Mouse (Mus musculus) hematopoietic multipotent progenitor cell, adult 10-12 weeks (in vitro differentiated cells): Measurements from ENCODE around the gene Sdhaf1. TPM values are rescaled to one million over a fixed set of nuclear protein-coding genes. Genes with fewer than 3 reads are reported as not detected.

Source experiments
- polyA plus RNA-seq: library from polyadenylated mRNA; stranded (reverse); fragments of >175 nt; gene quantifications from 2 replicates; pipeline ENCODE4 v1.2.3, GENCODE M21; 2012; ENCODE audit warnings: low replicate concordance

Sdhaf1 gene
- polyA plus RNA-seq, result 7.3 and 13.8 TPM in 2 replicates

GRCm38 (mm10) chr7:30323795-30324194 lies at the start of gene Sdhaf1:
Gene Sdhaf1 (minus strand): TSS chr7:30323895.

GRCm38 (mm10) chr7:30362652-30363343 lies 39.1 kb upstream of the Sdhaf1 start, which contains the start of gene Lrfn3:
Gene Lrfn3 (minus strand): TSS chr7:30362772.

GRCm38 (mm10) chr7:30321539-30322284 lies 2.0 kb downstream of the Sdhaf1 start, which contains the start of gene E130208F15Rik:
Gene E130208F15Rik (plus strand): TSS chr7:30321740.

DNA sequence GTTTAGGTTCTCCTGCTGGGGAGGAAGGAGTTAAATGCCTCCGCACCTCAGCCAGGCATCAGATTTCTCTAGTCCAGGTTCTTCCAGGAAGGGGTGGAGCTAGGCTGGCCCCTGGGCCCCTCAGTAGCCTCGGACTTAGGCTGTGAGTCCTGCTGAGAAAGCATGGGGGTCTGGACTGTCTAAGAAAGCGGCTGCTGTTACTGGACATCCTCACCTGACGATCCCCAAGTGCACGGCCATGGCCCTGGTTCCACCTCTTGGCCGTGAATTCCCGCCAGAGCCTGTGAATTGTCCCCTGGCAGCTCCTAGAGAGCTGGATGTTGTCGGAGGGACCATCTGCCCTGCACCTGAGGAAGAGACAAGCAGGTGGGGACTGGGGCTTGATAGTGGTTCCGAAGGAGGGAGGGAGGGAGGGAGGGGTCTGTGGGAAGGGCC lies 9.0 kb downstream of the Sdhaf1 start, which contains the start of gene Syne4:
Syne4 (plus strand) TSS at position 87 of the 435 bp plus-strand sequence.

GRCm38 (mm10) chr7:30308076-30309005 lies 15.4 kb downstream of the Sdhaf1 start, which contains the start of gene Alkbh6:
Gene Alkbh6 (plus strand): TSS chr7:30308717.

GRCm38 (mm10) chr7:30291215-30292131 lies 32.2 kb downstream of the Sdhaf1 start, which contains the start of gene Clip3:
Gene Clip3 (plus strand): TSS chr7:30291728.

DNA sequence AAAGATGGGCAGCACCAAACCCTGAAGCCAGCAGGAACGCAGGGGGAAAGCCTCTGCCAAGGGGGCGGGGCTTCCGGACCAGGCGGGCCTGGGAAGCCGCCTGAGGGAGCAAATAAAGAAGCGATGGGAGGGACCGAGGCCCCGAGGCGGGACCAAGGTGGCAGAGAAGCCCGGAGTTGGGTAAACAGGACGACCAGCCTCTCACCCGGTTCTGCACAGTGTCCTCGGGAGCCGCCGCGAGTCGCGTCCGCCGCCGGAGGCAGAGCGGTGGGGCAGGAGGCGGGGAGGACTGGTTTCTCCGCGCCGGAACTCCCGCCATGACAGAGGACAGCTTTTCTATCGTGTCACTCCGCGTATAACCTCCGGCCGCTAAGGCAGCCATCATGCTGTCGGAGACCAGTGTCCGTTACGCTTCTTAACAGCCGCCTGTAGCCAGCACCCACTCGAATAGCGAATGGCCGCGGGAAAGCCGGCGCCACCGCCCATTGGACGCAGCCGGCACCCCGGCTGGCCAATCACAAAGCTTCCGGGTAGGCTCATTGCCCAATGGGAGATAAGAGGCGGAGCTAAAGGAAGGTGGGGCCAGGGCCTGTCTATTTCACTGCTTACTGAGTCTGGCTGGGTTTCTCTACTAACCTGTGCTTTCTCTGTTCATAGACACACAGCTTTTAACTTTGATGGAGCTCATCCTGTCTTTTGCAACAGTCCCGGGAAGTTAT lies 43.6 kb downstream of the Sdhaf1 start, which contains the start of the genes Thap8 and Wdr62:
Thap8 (plus strand) TSS at position 144 of the 719 bp plus-strand sequence.
Wdr62 (minus strand) TSS at position 469 of the 719 bp plus-strand sequence.

Other genes with a start within 250 kb of the Sdhaf1 start
- gene Gm26920, start 233.5 kb downstream of the Sdhaf1 start, polyA plus RNA-seq, result not detected in 2 replicates
- 0.85 and 3.5 TPM in 2 replicates for gene Zfp566, start 233.4 kb downstream of the Sdhaf1 start, polyA plus RNA-seq
- gene Zfp260, start 229.1 kb downstream of the Sdhaf1 start, polyA plus RNA-seq, result 0.83 and 1.9 TPM in 2 replicates
- gene Zfp382, start 202.0 kb downstream of the Sdhaf1 start, polyA plus RNA-seq, result 8.0 and 18.8 TPM in 2 replicates
- 3.8 and 4.4 TPM in 2 replicates for gene Zfp146, start 154.1 kb downstream of the Sdhaf1 start, polyA plus RNA-seq
- gene Cox7a1, start 139.8 kb downstream of the Sdhaf1 start, polyA plus RNA-seq, result 1.1 and 1.4 TPM in 2 replicates
- gene Capns1, start 125.1 kb downstream of the Sdhaf1 start, polyA plus RNA-seq, result 89.2 and 120 TPM in 2 replicates
- gene Polr2i, start 91.9 kb downstream of the Sdhaf1 start, polyA plus RNA-seq, result 34.0 and 41.8 TPM in 2 replicates
- gene Tbcb, start 91.6 kb downstream of the Sdhaf1 start, polyA plus RNA-seq, result 19.3 and 21.9 TPM in 2 replicates
- not detected in 2 replicates for gene Ovol3, start 88.2 kb downstream of the Sdhaf1 start, polyA plus RNA-seq
- not detected in 2 replicates for gene Thap8, start 43.8 kb downstream of the Sdhaf1 start, polyA plus RNA-seq
- gene Wdr62, start 43.5 kb downstream of the Sdhaf1 start, polyA plus RNA-seq, result 5.0 and 25.2 TPM in 2 replicates
- gene Clip3, start 32.2 kb downstream of the Sdhaf1 start, polyA plus RNA-seq, result 2.8 and 14.0 TPM in 2 replicates
- gene Alkbh6, start 15.2 kb downstream of the Sdhaf1 start, polyA plus RNA-seq, result 114 and 225 TPM in 2 replicates
- 3.5 and 6.2 TPM in 2 replicates for gene Syne4, start 9.1 kb downstream of the Sdhaf1 start, polyA plus RNA-seq
- gene E130208F15Rik, start 2.2 kb downstream of the Sdhaf1 start, polyA plus RNA-seq, result 1.2 and 3.5 TPM in 2 replicates
- gene Lrfn3, start 38.9 kb upstream of the Sdhaf1 start, polyA plus RNA-seq, result 0.09 and 0.16 TPM in 2 replicates
- gene Tyrobp, start 89.9 kb upstream of the Sdhaf1 start, polyA plus RNA-seq, result 103 and 543 TPM in 2 replicates
- 15.4 and 73.3 TPM in 2 replicates for gene Hcst, start 96.0 kb upstream of the Sdhaf1 start, polyA plus RNA-seq
- 57.5 and 91.8 TPM in 2 replicates for gene Nfkbid, start 97.8 kb upstream of the Sdhaf1 start, polyA plus RNA-seq
- 2.4 and 4.5 TPM in 2 replicates for gene Aplp1, start 121.6 kb upstream of the Sdhaf1 start, polyA plus RNA-seq
- 0.18 TPM in 1 of 2 replicates, not detected in the other for gene Kirrel2, start 133.8 kb upstream of the Sdhaf1 start, polyA plus RNA-seq
- gene Nphs1, start 134.4 kb upstream of the Sdhaf1 start, polyA plus RNA-seq, result not detected in 2 replicates
- not detected in 2 replicates for gene Prodh2, start 169.7 kb upstream of the Sdhaf1 start, polyA plus RNA-seq
- gene Arhgap33, start 211.2 kb upstream of the Sdhaf1 start, polyA plus RNA-seq, result 24.7 and 45.7 TPM in 2 replicates
- 6.3 and 7.9 TPM in 2 replicates for gene Hspb6, start 228.3 kb upstream of the Sdhaf1 start, polyA plus RNA-seq
- 15.7 and 16.7 TPM in 2 replicates for gene Proser3, start 228.4 kb upstream of the Sdhaf1 start, polyA plus RNA-seq
- 80.4 and 94.2 TPM in 2 replicates for gene Lin37, start 235.9 kb upstream of the Sdhaf1 start, polyA plus RNA-seq
- gene U2af1l4, start 239.4 kb upstream of the Sdhaf1 start, polyA plus RNA-seq, result 29.9 and 73.5 TPM in 2 replicates
- 4.2 and 4.6 TPM in 2 replicates for gene Gm49396, start 239.4 kb upstream of the Sdhaf1 start, polyA plus RNA-seq
- 47.7 and 71.1 TPM in 2 replicates for gene Psenen, start 239.7 kb upstream of the Sdhaf1 start, polyA plus RNA-seq
- gene Igflr1, start 241.5 kb upstream of the Sdhaf1 start, polyA plus RNA-seq, result 14.3 and 26.5 TPM in 2 replicates